Mouse (Mus musculus): Measurements from ENCODE around the gene Gm20388.
A peak's percentile ranks its signal among the peaks of the same experiment; 100 is the strongest.
"Not testable (repeated sequence)": the region's sequence is repeated elsewhere in the genome, so short reads cannot be mapped to it uniquely, and the experiment has no call there.

Gene Gm20388

GRCm38 (mm10) chr8:123467476-123467875 is 3556.8 kb downstream of the Gm20388 start:
- DNase-seq (ENCODE audit: low read depth, low spot score) = no peak

GRCm38 (mm10) chr8:123472991-123473390 is 3562.3 kb downstream of the Gm20388 start:
- not testable (repeated sequence) for DNase-seq (ENCODE audit: low read depth, low spot score)

- DNase-seq (ENCODE audit: low read depth, low spot score) = not testable (repeated sequence)
Measured at GRCm38 (mm10) chr8:123474549-123474948, 3563.9 kb downstream of the Gm20388 start.

- DNase-seq (ENCODE audit: low read depth, low spot score) = no peak
Measured at GRCm38 (mm10) chr8:123476911-123477736, 3566.5 kb downstream of the Gm20388 start.

GRCm38 (mm10) chr8:123477737-123478258 is 3567.2 kb downstream of the Gm20388 start, which contains the start of gene Afg3l1:
Gene Afg3l1, plus strand, starts transcription at chr8:123477903.
- peak; percentile 78 for DNase-seq (ENCODE audit: low read depth, low spot score)

GRCm38 (mm10) chr8:123478456-123479218 is 3568.0 kb downstream of the Gm20388 start:
- DNase-seq (ENCODE audit: low read depth, low spot score) = peak; percentile 11

GRCm38 (mm10) chr8:123482627-123483026 is 3572.0 kb downstream of the Gm20388 start:
- no peak for DNase-seq (ENCODE audit: low read depth, low spot score)

GRCm38 (mm10) chr8:123491280-123492075 is 3580.8 kb downstream of the Gm20388 start:
- no peak for DNase-seq (ENCODE audit: low read depth, low spot score)

- no peak for DNase-seq (ENCODE audit: low read depth, low spot score)
Measured at GRCm38 (mm10) chr8:123492898-123493297, 3582.3 kb downstream of the Gm20388 start.

- no peak for DNase-seq (ENCODE audit: low read depth, low spot score)
Measured at GRCm38 (mm10) chr8:123497699-123498098, 3587.1 kb downstream of the Gm20388 start.

- no peak for DNase-seq (ENCODE audit: low read depth, low spot score)
Measured at GRCm38 (mm10) chr8:123498963-123499362, 3588.3 kb downstream of the Gm20388 start.

GRCm38 (mm10) chr8:123499556-123499955 is 3588.9 kb downstream of the Gm20388 start:
- DNase-seq (ENCODE audit: low read depth, low spot score) = no peak

GRCm38 (mm10) chr8:123502192-123502591 is 3591.6 kb downstream of the Gm20388 start:
- no peak for DNase-seq (ENCODE audit: low read depth, low spot score)

GRCm38 (mm10) chr8:123503801-123504467 is 3593.3 kb downstream of the Gm20388 start:
- no peak for DNase-seq (ENCODE audit: low read depth, low spot score)

GRCm38 (mm10) chr8:123504591-123505195 is 3594.1 kb downstream of the Gm20388 start:
- DNase-seq (ENCODE audit: low read depth, low spot score) = no peak

- DNase-seq (ENCODE audit: low read depth, low spot score) = no peak
Measured at GRCm38 (mm10) chr8:123505267-123505666, 3594.6 kb downstream of the Gm20388 start.

GRCm38 (mm10) chr8:123505695-123506094 is 3595.1 kb downstream of the Gm20388 start:
- no peak for DNase-seq (ENCODE audit: low read depth, low spot score)

GRCm38 (mm10) chr8:123507153-123507552 is 3596.5 kb downstream of the Gm20388 start:
- DNase-seq (ENCODE audit: low read depth, low spot score) = no peak

GRCm38 (mm10) chr8:123510819-123511218 is 3600.2 kb downstream of the Gm20388 start:
- DNase-seq (ENCODE audit: low read depth, low spot score) = no peak

GRCm38 (mm10) chr8:123514136-123514535 is 3603.5 kb downstream of the Gm20388 start:
- DNase-seq (ENCODE audit: low read depth, low spot score) = no peak

Measured in retina, adult 2 months (tissue).